Mouse (Mus musculus) layer of hippocampus, adult 2 months (tissue): ENCODE data around the gene Slc6a18. TPM values are rescaled to one million over a fixed set of nuclear protein-coding genes. Genes with fewer than 3 reads are reported as not detected.
A peak's percentile ranks its signal among the peaks of the same experiment; 100 is the strongest.

Experiments
- DNase-seq, 2 experiments: peaks; one replicate each; pipeline ENCODE4 v3.0.0; 2022; ENCODE audit warnings: low spot score in 2 of 2
- H3K27ac ChIP-seq: fragments of 200-600 bp; 2 replicates; pipeline ENCODE4 v1.8.1; 2022
- H3K4me3 ChIP-seq: fragments of 200-600 bp; 2 replicates; pipeline ENCODE4 v1.8.1; 2022; ENCODE audit warnings: mild to moderate bottlenecking
- CTCF ChIP-seq: fragments of 200-600 bp; conservative IDR thresholded peaks from 2 replicates; pipeline ENCODE4 v1.8.1; 2022; ENCODE audit warnings: antibody characterized with exemption, mild to moderate bottlenecking, moderate library complexity
- total RNA-seq, 2 experiments: library from RNA; stranded (reverse); gene quantifications; 2 replicates each; pipeline ENCODE4 v1.2.3; 2021

Gene Slc6a18
- total RNA-seq, 2 experiments from 2014 or later, result not detected

DNA sequence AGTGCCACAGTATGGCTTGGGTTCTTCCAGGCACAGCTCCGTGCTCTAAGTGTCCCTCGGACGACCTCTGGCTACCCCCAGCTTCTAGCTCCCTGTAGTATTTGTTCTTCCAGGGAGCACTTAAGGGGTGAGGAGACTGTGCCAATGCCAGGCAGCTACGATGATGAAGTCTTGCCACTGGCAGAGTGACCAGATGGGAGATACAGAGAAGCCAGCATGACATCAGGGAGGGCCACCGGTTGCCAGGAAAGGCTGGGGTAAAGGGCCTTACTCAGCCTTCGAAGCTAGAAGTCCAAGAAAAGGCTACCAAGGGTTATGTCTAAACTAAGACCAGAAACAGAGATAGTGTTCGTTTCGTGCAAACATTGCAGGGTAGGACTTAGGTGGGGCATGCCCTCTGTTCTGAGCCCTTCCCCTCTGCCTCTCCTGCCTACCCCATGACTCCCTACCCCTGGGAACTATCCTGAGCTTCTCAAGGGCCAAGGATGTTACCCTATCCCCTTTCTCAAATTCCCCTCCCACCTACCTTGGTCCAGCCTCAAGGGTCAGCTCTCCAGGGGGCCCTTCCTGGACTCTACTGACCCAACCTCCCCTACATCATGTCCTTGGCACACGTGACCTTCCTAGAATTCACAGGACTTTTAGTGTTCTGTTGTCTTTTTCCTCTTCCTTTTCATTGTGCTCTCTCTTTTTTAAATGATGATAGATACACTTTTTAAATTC is 23.5 kb upstream of the Slc6a18 start:
- DNase-seq, result no peak
- Histone ChIP-seq H3K4me3 (no peak overlapping the region), H3K27ac (no peak overlapping the region)
- no peak for TF ChIP-seq CTCF

DNA sequence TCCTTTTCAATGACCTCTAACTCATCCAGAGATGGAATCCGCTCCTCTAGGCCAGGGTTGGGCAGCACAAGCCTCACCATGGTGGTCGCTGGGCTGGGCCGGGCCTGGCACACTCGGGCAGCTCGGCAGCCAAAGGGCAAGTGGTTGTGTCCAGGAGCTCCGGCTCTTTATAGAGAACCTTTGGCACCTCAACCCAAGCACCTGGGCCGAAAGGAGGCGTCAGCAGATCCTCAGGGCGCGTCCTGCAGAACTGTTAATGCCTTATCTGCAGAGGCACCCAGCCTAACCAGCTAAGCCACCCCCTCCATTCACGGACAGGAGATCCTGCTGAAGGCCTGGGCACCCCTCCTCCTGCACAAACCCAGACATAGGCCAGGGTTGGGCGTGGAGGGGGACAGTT is 22.7 kb upstream of the Slc6a18 start:
- Histone ChIP-seq H3K27ac (no peak overlapping the region), H3K4me3 (no peak overlapping the region)
- DNase-seq, result no peak
- TF ChIP-seq CTCF, result no peak

DNA sequence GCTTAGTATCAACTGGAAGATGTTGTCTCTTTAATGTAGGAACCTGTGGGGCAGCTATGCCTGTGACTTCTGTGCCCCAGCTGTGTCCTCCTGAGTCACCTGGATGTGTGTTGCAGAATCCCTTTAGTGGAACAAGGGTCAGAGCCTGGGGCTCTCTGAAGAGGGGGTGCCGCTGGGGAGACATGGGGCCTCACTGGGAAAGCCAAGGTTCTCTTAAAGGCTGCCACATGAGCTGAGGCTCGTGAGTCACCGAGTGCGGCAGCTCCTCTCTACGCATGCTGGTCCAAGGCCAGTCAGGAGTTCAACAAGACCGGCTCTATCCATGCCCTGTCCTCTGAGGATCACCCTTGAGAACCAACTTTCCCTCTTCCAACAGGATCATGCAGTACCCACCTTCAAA is 21.9 kb upstream of the Slc6a18 start:
- DNase-seq, result no peak
- Histone ChIP-seq H3K4me3 (no peak overlapping the region), H3K27ac (no peak overlapping the region)
- no peak for TF ChIP-seq CTCF

GRCm38 (mm10) chr13:73696529-73696928 is 18.7 kb upstream of the Slc6a18 start:
- H3K4me3 ChIP-seq, result no peak overlapping the region
- no peak for DNase-seq
- no peak for TF ChIP-seq CTCF
- no peak overlapping the region for H3K27ac ChIP-seq

GRCm38 (mm10) chr13:73694972-73695371 is 17.1 kb upstream of the Slc6a18 start:
- no peak for TF ChIP-seq CTCF
- Histone ChIP-seq H3K4me3 (no peak overlapping the region), H3K27ac (no peak overlapping the region)
- no peak for DNase-seq

DNA sequence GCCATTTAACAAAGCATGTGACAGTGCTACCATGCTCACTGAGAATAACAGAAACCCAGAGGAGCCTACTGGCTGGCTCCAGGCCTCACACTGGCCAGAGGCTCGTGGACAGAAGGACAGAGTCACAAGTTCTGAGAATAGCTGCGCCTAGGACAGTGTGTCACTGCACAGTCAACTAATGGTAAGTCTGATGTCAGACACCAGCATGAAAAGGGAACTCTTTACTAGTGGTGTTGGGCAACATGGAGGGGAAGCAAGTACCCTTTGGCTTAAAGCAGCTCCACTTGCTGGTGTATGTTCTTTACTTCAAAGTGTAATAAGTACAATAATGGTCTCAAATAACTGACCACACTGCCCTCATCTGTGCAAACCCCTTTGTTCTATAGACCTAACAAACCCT is 15.5 kb upstream of the Slc6a18 start:
- DNase-seq, result no peak
- no peak overlapping the region for H3K4me3 ChIP-seq
- no peak for TF ChIP-seq CTCF
- H3K27ac ChIP-seq, result no peak overlapping the region

DNA sequence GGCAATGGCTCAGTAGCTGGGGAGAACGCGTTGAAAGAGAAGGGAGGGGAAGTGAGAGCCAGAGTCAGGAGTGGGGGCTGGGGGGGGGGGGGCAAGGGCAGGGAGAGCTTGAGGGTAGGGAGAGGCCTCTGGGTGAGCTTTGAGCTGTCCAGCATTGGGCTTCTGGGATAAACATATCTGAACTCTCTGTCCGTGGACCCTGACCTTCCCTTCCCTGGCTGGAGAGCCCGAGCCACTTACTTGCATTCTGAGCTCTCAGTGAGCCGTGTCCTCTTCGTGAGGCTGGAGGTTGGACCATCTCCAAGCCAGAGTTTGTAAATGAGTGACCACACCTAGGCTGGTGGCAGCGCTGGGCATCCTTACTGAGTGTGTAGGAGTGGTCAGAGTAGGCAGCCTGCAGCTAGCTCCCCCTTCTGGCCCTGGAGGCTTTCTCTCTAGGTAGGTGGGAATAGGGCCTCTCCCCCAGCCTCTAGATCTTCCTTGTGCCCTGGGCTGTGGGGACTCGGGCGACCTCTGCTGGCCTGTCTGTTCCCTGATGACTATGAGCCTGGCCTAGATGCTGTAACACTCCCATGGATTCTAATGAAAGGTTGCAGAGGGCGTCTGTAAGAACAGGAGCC is 14.5 kb upstream of the Slc6a18 start:
- no peak overlapping the region for H3K27ac ChIP-seq
- peak; percentile 34 to 63 for DNase-seq
- no peak overlapping the region for H3K4me3 ChIP-seq
- TF ChIP-seq CTCF, result peak; percentile 86

DNA sequence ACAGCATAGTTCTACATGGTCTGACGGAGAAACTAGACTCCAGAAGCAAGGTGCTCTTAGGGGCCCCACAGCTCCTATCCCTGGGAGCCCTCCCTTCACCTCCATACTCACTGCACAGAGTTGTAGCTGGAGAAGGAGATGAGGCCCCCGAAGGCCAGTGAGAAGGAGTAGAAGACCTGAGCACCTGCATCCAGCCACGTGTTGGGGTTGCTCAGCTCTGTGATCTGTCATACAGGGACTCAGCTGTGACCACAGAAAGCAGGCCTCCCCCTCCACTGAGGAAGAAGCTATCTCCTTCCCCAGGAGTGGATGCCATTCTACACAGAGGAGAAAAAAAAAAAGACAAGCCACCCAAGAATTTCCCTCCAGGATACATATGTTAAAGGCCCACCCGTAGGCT is 11.1 kb upstream of the Slc6a18 start:
- Histone ChIP-seq H3K27ac (no peak overlapping the region), H3K4me3 (no peak overlapping the region)
- TF ChIP-seq CTCF, result no peak
- DNase-seq, result no peak

DNA sequence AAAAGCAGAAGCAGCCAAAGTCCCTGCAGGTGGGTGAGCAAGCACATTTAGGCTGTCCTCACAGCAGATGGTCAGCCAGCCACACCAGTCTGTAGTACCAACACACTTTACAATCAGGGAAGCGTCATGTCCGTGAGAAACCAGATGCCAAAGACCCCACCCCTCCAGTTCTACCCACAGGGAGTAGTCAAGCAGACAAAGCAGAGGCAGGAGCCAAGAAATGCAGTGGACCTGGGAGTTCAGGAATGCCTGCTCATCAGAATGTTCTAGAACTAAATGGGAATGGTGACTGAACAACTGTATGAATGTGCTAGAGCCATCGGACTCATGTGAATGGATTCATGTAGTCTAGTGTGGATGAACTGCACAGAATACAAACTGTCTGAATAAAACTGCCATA is 9.8 kb upstream of the Slc6a18 start:
- Histone ChIP-seq H3K27ac (no peak overlapping the region), H3K4me3 (no peak overlapping the region)
- no peak for TF ChIP-seq CTCF
- DNase-seq, result no peak

GRCm38 (mm10) chr13:73685502-73685901 is 7.7 kb upstream of the Slc6a18 start:
- no peak for DNase-seq
- TF ChIP-seq CTCF, result no peak
- Histone ChIP-seq H3K4me3 (no peak overlapping the region), H3K27ac (no peak overlapping the region)

GRCm38 (mm10) chr13:73684412-73684811 is 6.6 kb upstream of the Slc6a18 start:
- Histone ChIP-seq H3K27ac (no peak overlapping the region), H3K4me3 (no peak overlapping the region)
- no peak for DNase-seq
- TF ChIP-seq CTCF, result no peak

DNA sequence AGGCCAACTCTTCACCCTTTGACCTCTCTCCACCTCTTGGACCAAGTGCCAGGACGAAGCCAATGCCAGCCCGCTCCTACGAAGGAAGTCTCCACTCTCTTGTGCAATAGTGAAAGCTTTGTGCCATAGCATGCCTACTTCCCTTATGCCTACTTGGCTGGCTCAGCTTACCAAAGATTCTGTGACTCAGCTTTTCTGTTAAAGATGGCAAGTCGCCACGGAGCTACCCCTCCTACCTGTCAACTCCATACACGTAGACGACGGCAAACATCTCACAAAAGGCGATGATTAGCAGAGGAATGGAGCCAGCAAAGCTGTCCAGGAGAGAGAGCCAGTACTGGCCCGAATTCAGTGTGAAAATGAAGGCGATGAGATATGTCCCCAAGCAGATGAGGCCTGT is 5.9 kb upstream of the Slc6a18 start:
- TF ChIP-seq CTCF, result no peak
- peak; percentile 27 to 44 for DNase-seq
- no peak overlapping the region for H3K4me3 ChIP-seq
- H3K27ac ChIP-seq, result no peak overlapping the region

GRCm38 (mm10) chr13:73682226-73682625 is 4.4 kb upstream of the Slc6a18 start:
- Histone ChIP-seq H3K27ac (no peak overlapping the region), H3K4me3 (no peak overlapping the region)
- no peak for DNase-seq
- no peak for TF ChIP-seq CTCF

DNA sequence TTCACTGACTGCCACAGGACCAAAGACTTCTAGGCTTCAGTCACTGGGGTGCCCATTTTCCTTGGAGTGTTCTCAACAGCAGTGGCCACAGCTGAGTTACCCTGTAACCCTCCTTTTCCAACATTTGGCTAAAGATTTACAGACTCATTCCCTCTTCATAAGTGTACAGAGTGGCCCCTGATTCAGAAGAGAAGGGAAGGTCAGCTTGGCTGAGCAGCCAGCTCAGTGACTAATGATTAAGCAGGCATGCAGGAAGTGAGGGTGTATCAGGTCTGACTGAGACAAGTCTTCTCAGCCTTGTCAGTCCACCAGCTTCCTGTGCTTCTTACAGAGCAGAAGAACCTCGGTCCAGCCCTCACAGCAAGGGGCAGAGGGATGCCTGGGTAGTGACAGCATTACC is 2.6 kb upstream of the Slc6a18 start:
- Histone ChIP-seq H3K27ac (no peak overlapping the region), H3K4me3 (no peak overlapping the region)
- DNase-seq, result no peak
- no peak for TF ChIP-seq CTCF

DNA sequence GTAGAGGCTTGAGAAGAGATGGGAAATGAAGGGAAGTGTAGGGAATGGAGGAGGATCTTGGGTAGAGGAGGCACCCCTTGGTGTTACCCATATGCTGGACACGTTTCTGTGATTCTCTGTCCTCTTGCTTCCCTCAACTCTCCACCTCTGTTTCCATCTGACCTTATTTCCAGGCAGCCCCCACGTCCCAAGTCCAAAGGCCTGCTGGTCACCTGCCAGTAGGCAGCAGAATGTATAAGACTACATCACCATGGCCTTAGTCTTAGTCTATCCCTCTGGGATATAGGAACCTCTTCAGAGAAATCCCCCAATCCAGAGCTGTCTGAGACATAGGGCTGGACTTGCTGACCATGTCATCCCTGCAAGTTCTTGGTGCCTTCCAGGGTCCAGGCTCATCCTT is 1.5 kb upstream of the Slc6a18 start:
- Histone ChIP-seq H3K4me3 (no peak overlapping the region), H3K27ac (no peak overlapping the region)
- DNase-seq, result no peak
- no peak for TF ChIP-seq CTCF
